Mouse (Mus musculus) heart, embryonic 15.5 days (tissue): ENCODE measurements around the gene Cyp4a14. TPM values are rescaled to one million over a fixed set of nuclear protein-coding genes. Genes with fewer than 3 reads are reported as not detected.
"Not testable (repeated sequence)": the region's sequence is repeated elsewhere in the genome, so short reads cannot be mapped to it uniquely, and the experiment has no call there.

Source experiments
- ATAC-seq: fragments of 200-750 bp; cut with Nextera tagmentation; replicated peaks from 2 replicates; pipeline ENCODE4 v1.8.0; 2017; ENCODE audit warnings: low read depth, moderate TSS enrichment; ENCODE audit not compliant: insufficient number of reproducible peaks, insufficient read depth, low FRiP score
- H3K27ac ChIP-seq: fragments of 300-500 bp; sonication (generic); 2 replicates; pipeline ENCODE4 v1.5.1; 2015; ENCODE audit warnings: mild to moderate bottlenecking, inconsistent platforms
- H3K27me3 ChIP-seq: fragments of 300-500 bp; sonication (generic); 2 replicates; pipeline ENCODE4 v1.6.1; 2015; ENCODE audit warnings: inconsistent platforms
- H3K36me3 ChIP-seq: fragments of 300-500 bp; sonication (generic); 2 replicates; pipeline ENCODE4 v1.6.1; 2015; ENCODE audit warnings: mild to moderate bottlenecking, inconsistent platforms
- H3K4me1 ChIP-seq: fragments of 300-500 bp; sonication (generic); replicated peaks from 2 replicates; pipeline ENCODE4 v1.6.1; 2015; ENCODE audit warnings: inconsistent platforms
- H3K4me2 ChIP-seq: fragments of 300-500 bp; sonication (generic); 2 replicates; pipeline ENCODE4 v1.6.1; 2015; ENCODE audit warnings: inconsistent platforms, mild to moderate bottlenecking, moderate library complexity
- H3K4me3 ChIP-seq: fragments of 300-500 bp; sonication (generic); 2 replicates; pipeline ENCODE4 v1.5.1; 2015; ENCODE audit warnings: mild to moderate bottlenecking, inconsistent platforms
- H3K9ac ChIP-seq: fragments of 300-500 bp; sonication (generic); 2 replicates; pipeline ENCODE4 v1.6.1; 2015; ENCODE audit warnings: mild to moderate bottlenecking, inconsistent platforms
- H3K9me3 ChIP-seq: fragments of 300-500 bp; sonication (generic); replicated peaks from 2 replicates; pipeline ENCODE4 v1.6.1; 2016; ENCODE audit warnings: inconsistent platforms
- WGBS: fragments of 180-500 bp; shearing (Covaris S2); methylation state at CpG from one replicate; pipeline ENCODE4 v1.1.7; 2015; ENCODE audit warnings: mixed read lengths; 5-methylcytosine and 5-hydroxymethylcytosine counted together
- polyA plus RNA-seq: library from polyadenylated mRNA; unstranded; fragments of >200 nt; fragmentation: Nextera tagmentation; extraction: Ambion mirVana; gene quantifications from 2 replicates; pipeline ENCODE4 v1.2.1, GENCODE M21; 2015

The Cyp4a14 gene
- polyA plus RNA-seq = not detected in 2 replicates

- H3K9me3 ChIP-seq = no peaks in the 10 kb centered on the region
- H3K27me3 ChIP-seq = no peaks in the 10 kb centered on the region
- no peak within 1 kb of the TSS for H3K9ac ChIP-seq
- 77% methylated on average over 1 of the region's 1 CpGs for WGBS
- no peaks in the 10 kb centered on the region for H3K36me3 ChIP-seq
- H3K4me1 ChIP-seq = no peaks in the 10 kb centered on the region
- H3K4me3 ChIP-seq = no peak within 1 kb of the TSS
- ATAC-seq = no peak
- no peak within 1 kb of the TSS for H3K27ac ChIP-seq
- H3K4me2 ChIP-seq = no peak within 1 kb of the TSS
Observed at GRCm38 (mm10) chr4:115496001-115496400, at the start of gene Cyp4a14. Gene Cyp4a14, minus strand, starts transcription at chr4:115496142.

- Histone ChIP-seq H3K9ac (no peak overlapping the region), H3K27ac (no peak overlapping the region), H3K27me3 (no peaks in the 10 kb centered on the region), H3K4me1 (no peaks in the 10 kb centered on the region), H3K36me3 (no peaks in the 10 kb centered on the region), H3K9me3 (no peaks in the 10 kb centered on the region), H3K4me3 (no peak overlapping the region), H3K4me2 (no peak overlapping the region)
- 48% methylated on average over 1 of the region's 1 CpGs for WGBS
- no peak for ATAC-seq
Observed at GRCm38 (mm10) chr4:115545101-115545500, 49.2 kb upstream of the Cyp4a14 start.

GRCm38 (mm10) chr4:115521766-115522165 is 25.8 kb upstream of the Cyp4a14 start:
- no peak for ATAC-seq
- no peak overlapping the region for H3K27ac ChIP-seq
- no peaks in the 10 kb centered on the region for H3K36me3 ChIP-seq
- H3K9me3 ChIP-seq = no peaks in the 10 kb centered on the region
- H3K4me2 ChIP-seq = no peak overlapping the region
- no peak overlapping the region for H3K9ac ChIP-seq
- H3K4me3 ChIP-seq = no peak overlapping the region
- no peaks in the 10 kb centered on the region for H3K4me1 ChIP-seq
- no peaks in the 10 kb centered on the region for H3K27me3 ChIP-seq
- 96% methylated on average over 2 of the region's 2 CpGs for WGBS

- no peak for ATAC-seq
- Histone ChIP-seq H3K9ac (no peak overlapping the region), H3K36me3 (no peaks in the 10 kb centered on the region), H3K9me3 (no peaks in the 10 kb centered on the region), H3K4me2 (no peak overlapping the region), H3K4me1 (no peaks in the 10 kb centered on the region), H3K4me3 (no peak overlapping the region), H3K27me3 (no peaks in the 10 kb centered on the region), H3K27ac (no peak overlapping the region)
- 63% methylated on average over 4 of the region's 4 CpGs for WGBS
Observed at GRCm38 (mm10) chr4:115519444-115519843, 23.5 kb upstream of the Cyp4a14 start.

GRCm38 (mm10) chr4:115518000-115518399 is 22.1 kb upstream of the Cyp4a14 start, which contains the start of gene Cyp4a10:
Gene Cyp4a10, plus strand, starts transcription at chr4:115518264.
- not testable (repeated sequence) for H3K4me1 ChIP-seq, H3K36me3 ChIP-seq, H3K9ac ChIP-seq, H3K4me2 ChIP-seq, ATAC-seq, H3K27me3 ChIP-seq, H3K9me3 ChIP-seq, H3K27ac ChIP-seq, H3K4me3 ChIP-seq
- WGBS = 76% methylated on average over 5 of the region's 5 CpGs

GRCm38 (mm10) chr4:115513964-115514363 is 18.0 kb upstream of the Cyp4a14 start:
- not testable (repeated sequence) for H3K4me2 ChIP-seq, H3K9me3 ChIP-seq, H3K27ac ChIP-seq, H3K36me3 ChIP-seq, H3K4me1 ChIP-seq, H3K27me3 ChIP-seq, ATAC-seq, H3K9ac ChIP-seq, H3K4me3 ChIP-seq

GRCm38 (mm10) chr4:115497466-115497865 is 1.5 kb upstream of the Cyp4a14 start:
- Histone ChIP-seq H3K36me3 (no peaks in the 10 kb centered on the region), H3K4me1 (no peaks in the 10 kb centered on the region), H3K9me3 (no peaks in the 10 kb centered on the region), H3K4me3 (no peak overlapping the region), H3K27me3 (no peaks in the 10 kb centered on the region), H3K9ac (no peak overlapping the region), H3K27ac (no peak overlapping the region), H3K4me2 (no peak overlapping the region)
- ATAC-seq = no peak
- WGBS = 77% methylated on average over 3 of the region's 3 CpGs

GRCm38 (mm10) chr4:115481006-115481652 is 14.8 kb downstream of the Cyp4a14 start:
- no peak overlapping the region for H3K27ac ChIP-seq
- no peaks in the 10 kb centered on the region for H3K36me3 ChIP-seq
- H3K4me1 ChIP-seq = no peaks in the 10 kb centered on the region
- no peaks in the 10 kb centered on the region for H3K27me3 ChIP-seq
- no peak overlapping the region for H3K4me2 ChIP-seq
- WGBS = 59% methylated on average over 6 of the region's 6 CpGs
- H3K4me3 ChIP-seq = no peak overlapping the region
- no peak for ATAC-seq
- H3K9ac ChIP-seq = no peak overlapping the region
- no peaks in the 10 kb centered on the region for H3K9me3 ChIP-seq

GRCm38 (mm10) chr4:115476051-115476450 is 19.9 kb downstream of the Cyp4a14 start:
- ATAC-seq, H3K9ac ChIP-seq, H3K4me1 ChIP-seq, H3K4me3 ChIP-seq, H3K4me2 ChIP-seq, H3K27ac ChIP-seq, H3K36me3 ChIP-seq, H3K27me3 ChIP-seq, H3K9me3 ChIP-seq: not testable (repeated sequence)

- not testable (repeated sequence) for H3K4me3 ChIP-seq, H3K27me3 ChIP-seq, ATAC-seq, H3K27ac ChIP-seq, H3K36me3 ChIP-seq, H3K4me1 ChIP-seq, H3K9me3 ChIP-seq, H3K4me2 ChIP-seq, H3K9ac ChIP-seq
- WGBS = 71% methylated on average over 3 of the region's 3 CpGs
Observed at GRCm38 (mm10) chr4:115473585-115473984, 22.4 kb downstream of the Cyp4a14 start.

GRCm38 (mm10) chr4:115452304-115452703 is 43.6 kb downstream of the Cyp4a14 start, which contains the start of gene Cyp4a30b:
Gene Cyp4a30b, plus strand, starts transcription at chr4:115452604.
- no peaks in the 10 kb centered on the region for H3K4me1 ChIP-seq
- no peaks in the 10 kb centered on the region for H3K9me3 ChIP-seq
- no peak for ATAC-seq
- 76% methylated on average over 3 of the region's 3 CpGs for WGBS
- no peaks in the 10 kb centered on the region for H3K27me3 ChIP-seq
- H3K9ac ChIP-seq = no peak within 1 kb of the TSS
- H3K36me3 ChIP-seq = no peaks in the 10 kb centered on the region
- H3K27ac ChIP-seq = no peak within 1 kb of the TSS
- no peak within 1 kb of the TSS for H3K4me2 ChIP-seq
- H3K4me3 ChIP-seq = no peak within 1 kb of the TSS

- no peaks in the 10 kb centered on the region for H3K4me1 ChIP-seq
- WGBS = 60% methylated on average over 3 of the region's 3 CpGs
- no peak overlapping the region for H3K27ac ChIP-seq
- no peak overlapping the region for H3K4me3 ChIP-seq
- no peaks in the 10 kb centered on the region for H3K9me3 ChIP-seq
- H3K4me2 ChIP-seq = no peak overlapping the region
- H3K9ac ChIP-seq = no peak overlapping the region
- H3K36me3 ChIP-seq = no peaks in the 10 kb centered on the region
- H3K27me3 ChIP-seq = no peaks in the 10 kb centered on the region
- ATAC-seq = no peak
Observed at GRCm38 (mm10) chr4:115450577-115451137, 45.3 kb downstream of the Cyp4a14 start.
